Mouse (Mus musculus): ENCODE measurements around the gene Phldb1. TPM values are rescaled to one million over a fixed set of nuclear protein-coding genes. Genes with fewer than 3 reads are reported as not detected.

The Phldb1 gene
- polyA plus RNA-seq, 1 experiment from 2014 or later: 2.1 TPM

DNA sequence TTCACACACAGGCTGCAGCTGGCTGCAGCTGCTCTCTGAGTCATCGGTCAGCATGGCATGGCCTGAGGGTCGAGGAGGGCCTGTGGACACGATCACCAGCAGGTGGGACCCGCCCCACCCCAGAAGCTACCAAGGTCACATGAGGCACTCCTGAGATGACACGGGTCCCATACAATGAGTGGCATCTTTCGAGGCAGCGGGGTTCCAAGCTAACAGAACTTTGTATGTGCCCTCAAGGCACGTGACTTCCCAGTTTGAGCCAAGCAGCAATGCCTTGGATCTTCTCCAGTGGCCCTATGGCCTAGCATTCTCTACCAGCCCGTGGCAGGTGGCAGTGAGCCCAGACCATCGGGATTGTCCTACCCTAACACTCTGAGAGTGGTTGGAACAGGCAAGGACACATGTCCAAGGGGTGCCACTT, 17.2 kb downstream of the Phldb1 start:
- Histone ChIP-seq H3K4me2 (no peak overlapping the region), H3K4me3 (replicated peaks) (no peak overlapping the region), H3K27me3 (peaks cover 14% of the 10 kb centered on the region), H3K27ac (no peak overlapping the region), H3K36me3 (peaks cover 8% of the 10 kb centered on the region; the same call in 1 of the 2 replicates), H3K9ac (no peak overlapping the region), H3K9me3 (replicated peaks) (no peaks in the 10 kb centered on the region), H3K4me1 (replicated peaks) (peaks cover 56% of the 10 kb centered on the region)
- ATAC-seq (ENCODE audit: low read depth) (no peak), DNase-seq (no peak)
- 71% methylated on average over 10 of the region's 10 CpGs for whole genome bisulfite sequencing (ENCODE audit: insufficient replicate concordance)

DNA sequence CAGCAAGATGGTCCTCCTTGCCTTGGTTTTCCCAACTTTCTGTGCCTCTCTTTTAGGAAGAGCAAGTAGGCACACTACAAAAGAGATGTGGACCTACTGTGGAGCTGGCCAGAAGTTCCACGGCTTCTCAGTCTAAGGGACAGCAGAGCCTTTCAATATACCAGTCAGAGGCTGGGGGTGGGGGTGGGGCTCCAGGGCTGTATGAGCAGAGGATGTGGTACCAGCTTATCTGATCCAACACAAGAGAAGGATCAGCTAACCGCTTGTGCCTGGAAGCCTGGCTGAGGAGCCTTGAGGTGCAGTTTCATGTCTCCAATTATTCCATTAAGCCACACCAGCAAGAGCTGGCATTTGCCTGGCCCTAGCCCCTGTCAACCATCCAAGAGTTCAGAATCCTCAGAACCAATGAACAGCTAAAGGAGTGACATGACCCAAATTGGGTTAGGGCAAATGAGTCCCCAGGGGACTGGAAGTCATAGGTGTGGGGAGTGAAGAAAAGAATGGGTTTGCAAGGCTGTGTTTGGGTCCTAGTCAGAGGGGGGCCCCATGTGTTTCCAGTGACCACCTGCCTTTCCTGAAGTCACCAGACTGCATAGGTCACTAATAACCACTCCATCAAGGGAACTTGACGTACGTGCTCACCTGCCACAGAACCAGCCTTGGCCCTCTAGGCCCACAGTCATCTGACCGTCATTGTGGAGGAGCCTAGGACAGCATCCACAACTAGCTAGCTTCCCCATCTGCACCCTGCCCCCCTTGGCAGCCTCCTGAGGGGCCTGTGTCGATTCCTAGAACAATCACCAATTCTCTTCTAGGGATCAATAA, 17.8 kb downstream of the Phldb1 start:
- Histone ChIP-seq H3K4me1 (replicated peaks) (peaks cover 62% of the 10 kb centered on the region), H3K9ac (no peak overlapping the region), H3K4me3 (replicated peaks) (no peak overlapping the region), H3K27me3 (peaks cover 14% of the 10 kb centered on the region), H3K36me3 (peaks cover 8% of the 10 kb centered on the region; the same call in 1 of the 2 replicates), H3K4me2 (no peak overlapping the region), H3K9me3 (replicated peaks) (no peaks in the 10 kb centered on the region), H3K27ac (no peak overlapping the region)
- 43% methylated on average over 6 of the region's 6 CpGs for WGBS (ENCODE audit: insufficient replicate concordance)
- no peak for DNase-seq
- no peak for ATAC-seq (ENCODE audit: low read depth)

DNA sequence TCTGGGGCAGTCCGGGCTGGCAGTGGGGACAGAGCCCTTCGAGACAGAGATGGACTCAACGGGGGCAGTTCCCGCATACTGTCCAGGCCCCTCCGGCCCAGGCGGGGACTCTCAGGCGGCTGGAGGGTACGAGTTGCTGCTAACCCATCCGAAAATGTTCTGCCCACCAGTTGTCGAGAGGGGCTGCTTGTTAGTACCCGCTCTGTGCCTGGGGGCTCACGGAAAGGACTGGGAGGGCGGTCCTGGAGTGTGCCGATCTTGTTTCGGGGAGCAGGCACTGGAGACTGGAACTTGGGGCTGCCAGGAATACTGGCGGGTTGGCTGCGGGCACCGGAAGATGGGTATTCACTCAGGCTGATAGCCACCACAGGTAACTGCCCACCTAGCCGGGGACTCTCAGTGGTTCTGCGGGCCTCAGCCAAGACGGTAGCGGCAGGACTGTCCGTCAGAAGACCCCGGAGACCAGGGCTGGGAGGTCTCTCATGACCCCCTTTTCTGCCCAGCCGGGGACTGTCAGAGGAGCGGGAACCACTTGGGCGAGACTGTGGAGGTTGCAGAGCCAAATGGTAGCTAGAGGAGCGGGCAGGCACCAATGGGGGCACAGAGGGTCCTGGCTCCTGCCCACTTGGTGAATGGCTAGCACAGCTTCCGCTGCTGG, 19.2 kb downstream of the Phldb1 start:
- 0 out of 2 replicates have a peak, but pooled peaks cover 3% of the 10 kb centered on the region for H3K27me3 ChIP-seq
- ATAC-seq (ENCODE audit: low read depth): no peak
- H3K9me3 ChIP-seq (replicated peaks): no peaks in the 10 kb centered on the region
- no peak for DNase-seq
- no peak overlapping the region for H3K9ac ChIP-seq
- peaks cover 49% of the 10 kb centered on the region for H3K4me1 ChIP-seq (replicated peaks)
- no peak overlapping the region for H3K27ac ChIP-seq
- peaks cover 8% of the 10 kb centered on the region; the same call in 1 of the 2 replicates for H3K36me3 ChIP-seq
- H3K4me2 ChIP-seq: no peak overlapping the region
- H3K4me3 ChIP-seq (replicated peaks): no peak overlapping the region
- 87% methylated on average over 29 of the region's 29 CpGs for WGBS (ENCODE audit: insufficient replicate concordance)

DNA sequence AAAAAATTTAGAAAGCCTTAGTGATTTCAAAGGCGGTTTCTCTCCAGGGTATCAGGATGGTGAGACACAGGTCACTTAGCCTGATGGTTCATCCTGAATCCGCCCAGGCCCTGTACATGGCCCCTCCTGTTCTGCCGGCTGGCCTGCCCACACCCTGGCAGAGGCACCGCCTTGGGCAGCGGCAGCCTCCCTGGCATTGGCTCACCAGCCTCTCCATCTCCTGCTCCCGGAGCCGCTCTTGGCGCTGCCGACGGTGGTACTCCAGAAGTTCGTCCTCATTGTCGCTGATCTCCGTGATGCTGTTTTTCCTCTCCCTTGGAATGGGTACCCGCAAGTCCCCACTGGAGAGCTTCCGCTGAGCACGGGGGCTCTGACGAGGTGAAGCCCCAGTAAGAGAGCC, 19.9 kb downstream of the Phldb1 start:
- peaks cover 8% of the 10 kb centered on the region; the same call in 1 of the 2 replicates for H3K36me3 ChIP-seq
- no peak overlapping the region for H3K4me3 ChIP-seq (replicated peaks)
- H3K27me3 ChIP-seq: 0 out of 2 replicates have a peak, but pooled peaks cover 3% of the 10 kb centered on the region
- 84% methylated on average over 17 of the region's 17 CpGs for WGBS (ENCODE audit: insufficient replicate concordance)
- no peaks in the 10 kb centered on the region for H3K9me3 ChIP-seq (replicated peaks)
- DNase-seq (no peak), ATAC-seq (ENCODE audit: low read depth) (no peak)
- H3K9ac ChIP-seq: no peak overlapping the region
- no peak overlapping the region for H3K27ac ChIP-seq
- no peak overlapping the region for H3K4me2 ChIP-seq
- peaks cover 42% of the 10 kb centered on the region for H3K4me1 ChIP-seq (replicated peaks)

DNA sequence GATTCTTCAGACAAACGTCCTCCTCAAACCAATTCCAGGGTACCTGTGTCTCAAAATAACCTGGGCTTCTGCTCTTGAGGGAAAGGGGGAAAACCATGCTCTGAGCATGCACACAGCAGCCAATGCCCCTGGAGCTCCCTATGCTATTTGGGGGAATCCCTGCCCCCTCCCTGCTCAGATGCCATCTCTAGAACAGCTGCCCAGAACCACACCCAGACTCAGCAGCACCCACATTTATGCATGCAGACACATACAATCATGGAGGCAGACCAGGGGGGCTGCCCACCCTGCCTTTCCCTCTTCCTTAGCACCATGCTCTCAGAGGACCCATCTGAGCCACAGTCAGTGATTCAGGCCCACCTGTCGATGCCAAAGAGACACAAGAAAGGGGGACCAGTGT, 21.4 kb downstream of the Phldb1 start:
- H3K4me1 ChIP-seq (replicated peaks): peaks cover 36% of the 10 kb centered on the region
- H3K27ac ChIP-seq: no peak overlapping the region
- WGBS (ENCODE audit: insufficient replicate concordance): 45% methylated on average over 2 of the region's 2 CpGs
- no peak for ATAC-seq (ENCODE audit: low read depth)
- H3K4me2 ChIP-seq: no peak overlapping the region
- no peak for DNase-seq
- H3K9me3 ChIP-seq (replicated peaks): no peaks in the 10 kb centered on the region
- H3K27me3 ChIP-seq: 0 out of 2 replicates have a peak, but pooled peaks cover 3% of the 10 kb centered on the region
- H3K9ac ChIP-seq: no peak overlapping the region
- no peak overlapping the region for H3K4me3 ChIP-seq (replicated peaks)
- H3K36me3 ChIP-seq: peaks cover 8% of the 10 kb centered on the region; the same call in 1 of the 2 replicates

DNA sequence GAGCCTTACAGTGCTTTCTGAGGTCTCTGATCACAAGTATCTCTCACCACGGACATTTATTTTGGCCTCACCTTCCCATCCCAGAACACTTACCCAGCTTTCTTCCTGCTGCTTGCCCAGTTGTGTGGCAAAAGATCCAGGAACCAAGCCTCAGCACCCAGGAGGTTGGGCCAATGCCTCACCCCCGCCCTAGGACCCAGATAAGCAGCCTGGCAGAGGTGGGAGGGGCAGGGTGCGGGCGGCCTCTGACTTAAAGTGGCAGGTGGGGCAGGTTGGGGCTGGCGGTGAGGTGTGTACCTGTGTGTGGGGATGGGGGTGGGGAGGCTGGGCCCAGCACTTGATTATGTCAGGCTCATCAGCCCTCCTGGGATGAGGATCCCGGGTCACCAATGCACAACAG, 21.9 kb downstream of the Phldb1 start:
- Histone ChIP-seq H3K27me3 (peaks cover 7% of the 10 kb centered on the region; the same call in 1 of the 2 replicates), H3K27ac (no peak overlapping the region), H3K4me3 (replicated peaks) (no peak overlapping the region), H3K4me1 (replicated peaks) (peaks cover 37% of the 10 kb centered on the region), H3K9me3 (replicated peaks) (no peaks in the 10 kb centered on the region), H3K4me2 (no peak overlapping the region), H3K9ac (no peak overlapping the region), H3K36me3 (peaks cover 8% of the 10 kb centered on the region; the same call in 1 of the 2 replicates)
- ATAC-seq (ENCODE audit: low read depth) (0 out of 2 replicates have a peak, but pooled peaks have one; percentile 30), DNase-seq (no peak)
- 52% methylated on average over 6 of the region's 6 CpGs for WGBS (ENCODE audit: insufficient replicate concordance)

DNA sequence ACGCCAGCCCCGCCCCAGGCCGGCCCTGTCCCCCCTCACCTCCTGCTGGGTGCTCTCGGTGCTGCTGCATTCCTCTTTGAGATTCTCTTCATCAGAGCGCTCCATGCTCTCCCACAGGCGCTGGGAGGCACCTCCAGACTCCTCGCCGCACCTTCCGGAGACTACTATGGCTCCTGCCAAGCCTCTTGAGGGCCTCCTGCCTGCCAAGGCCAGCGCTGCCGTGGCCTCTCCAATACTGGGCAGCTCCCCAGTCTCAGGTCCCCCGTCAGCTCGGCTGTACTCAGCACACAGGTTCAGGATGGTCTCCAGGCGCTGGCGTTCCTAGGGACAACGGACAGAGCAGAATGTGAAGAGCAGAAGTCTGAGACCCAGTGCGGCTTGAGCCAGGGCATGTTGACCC, 23.4 kb downstream of the Phldb1 start:
- ATAC-seq (ENCODE audit: low read depth): no peak
- no peak overlapping the region for H3K9ac ChIP-seq
- no peaks in the 10 kb centered on the region for H3K9me3 ChIP-seq (replicated peaks)
- no peak overlapping the region for H3K4me3 ChIP-seq (replicated peaks)
- H3K4me2 ChIP-seq: no peak overlapping the region
- peaks cover 10% of the 10 kb centered on the region for H3K27me3 ChIP-seq
- H3K36me3 ChIP-seq: peaks cover 8% of the 10 kb centered on the region; the same call in 1 of the 2 replicates
- WGBS (ENCODE audit: insufficient replicate concordance): 66% methylated on average over 17 of the region's 17 CpGs
- DNase-seq: no peak
- no peak overlapping the region for H3K27ac ChIP-seq
- peaks cover 29% of the 10 kb centered on the region for H3K4me1 ChIP-seq (replicated peaks)

DNA sequence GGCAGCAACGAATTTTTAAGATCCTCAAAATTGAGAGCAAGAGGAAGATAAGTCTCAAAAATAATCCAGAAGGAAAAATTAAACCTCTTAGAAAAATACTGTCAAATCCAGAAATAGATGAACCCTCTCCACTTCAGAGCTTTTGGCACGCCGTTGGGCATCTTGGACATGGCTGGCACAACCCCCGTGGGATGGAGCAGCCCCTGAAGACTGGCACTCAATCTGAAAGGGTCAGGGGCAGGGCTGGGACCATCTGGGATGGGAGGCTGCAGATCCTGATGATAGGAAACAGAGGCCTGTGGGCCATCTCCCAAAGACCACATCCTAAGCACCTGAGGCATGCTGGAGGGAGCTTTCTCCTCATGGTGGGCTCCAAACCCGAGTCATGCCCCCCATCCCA, 24.8 kb downstream of the Phldb1 start:
- Histone ChIP-seq H3K9ac (no peak overlapping the region), H3K27ac (no peak overlapping the region), H3K36me3 (peaks cover 3% of the 10 kb centered on the region; the same call in 1 of the 2 replicates), H3K9me3 (replicated peaks) (no peaks in the 10 kb centered on the region), H3K4me1 (replicated peaks) (peaks cover 28% of the 10 kb centered on the region), H3K27me3 (peaks cover 9% of the 10 kb centered on the region), H3K4me3 (replicated peaks) (no peak overlapping the region), H3K4me2 (no peak overlapping the region)
- ATAC-seq (ENCODE audit: low read depth) (no peak), DNase-seq (no peak)
- 61% methylated on average over 5 of the region's 5 CpGs for WGBS (ENCODE audit: insufficient replicate concordance)

DNA sequence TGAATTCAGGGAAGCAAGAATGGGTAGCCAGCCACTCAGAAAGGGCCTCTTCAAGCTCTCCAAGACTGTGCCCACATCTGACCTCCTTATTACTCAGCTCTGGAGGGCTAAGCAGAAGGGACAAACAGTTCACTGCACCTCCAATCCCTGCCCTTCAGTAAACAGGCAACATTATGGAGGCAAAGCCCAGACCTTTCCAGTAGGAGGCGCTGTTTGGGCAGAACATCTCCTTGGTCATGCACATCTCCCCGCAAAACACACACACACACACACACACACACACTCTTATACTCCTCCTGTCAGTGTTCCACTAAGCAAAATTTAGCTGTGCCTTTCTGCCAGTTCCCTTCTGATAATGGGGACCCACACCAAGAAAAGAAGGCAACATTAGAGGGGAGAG, 25.4 kb downstream of the Phldb1 start:
- Histone ChIP-seq H3K9ac (no peak overlapping the region), H3K4me3 (replicated peaks) (no peak overlapping the region), H3K27ac (no peak overlapping the region), H3K4me2 (no peak overlapping the region), H3K4me1 (replicated peaks) (peaks cover 28% of the 10 kb centered on the region), H3K36me3 (no peaks in the 10 kb centered on the region), H3K27me3 (peaks cover 7% of the 10 kb centered on the region), H3K9me3 (replicated peaks) (no peaks in the 10 kb centered on the region)
- no peak for DNase-seq
- 48% methylated on average over 2 of the region's 2 CpGs for WGBS (ENCODE audit: insufficient replicate concordance)
- ATAC-seq (ENCODE audit: low read depth): no peak

DNA sequence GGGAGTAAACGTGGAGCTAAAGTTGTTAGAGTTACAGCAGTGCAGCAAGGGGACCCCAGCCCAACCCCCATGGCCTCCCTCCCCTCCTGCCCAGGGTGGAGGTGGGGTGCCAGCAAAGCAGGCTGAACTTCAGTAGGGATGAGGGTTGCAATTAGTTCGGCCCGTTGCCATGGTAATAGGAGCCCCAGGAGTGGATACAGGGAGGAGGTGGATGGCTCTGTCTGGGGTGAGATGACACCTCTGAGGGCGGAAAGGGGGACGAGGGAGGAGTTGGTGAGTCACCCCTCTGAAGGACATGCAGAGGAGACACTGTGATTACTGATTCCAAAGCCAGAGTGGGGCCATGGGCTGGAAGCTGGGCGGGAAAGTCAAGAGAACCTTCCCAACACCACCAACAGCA, 26.1 kb downstream of the Phldb1 start:
- Histone ChIP-seq H3K4me2 (peak overlapping the region; percentile 65), H3K27me3 (peaks cover 7% of the 10 kb centered on the region), H3K36me3 (no peaks in the 10 kb centered on the region), H3K9me3 (replicated peaks) (no peaks in the 10 kb centered on the region), H3K4me1 (replicated peaks) (peaks cover 28% of the 10 kb centered on the region), H3K9ac (no peak overlapping the region), H3K4me3 (replicated peaks) (peak overlapping the region; percentile 40; the same call in 1 of the 2 replicates), H3K27ac (no peak overlapping the region)
- no peak for DNase-seq
- 45% methylated on average over 6 of the region's 6 CpGs for WGBS (ENCODE audit: insufficient replicate concordance)
- no peak for ATAC-seq (ENCODE audit: low read depth)

DNA sequence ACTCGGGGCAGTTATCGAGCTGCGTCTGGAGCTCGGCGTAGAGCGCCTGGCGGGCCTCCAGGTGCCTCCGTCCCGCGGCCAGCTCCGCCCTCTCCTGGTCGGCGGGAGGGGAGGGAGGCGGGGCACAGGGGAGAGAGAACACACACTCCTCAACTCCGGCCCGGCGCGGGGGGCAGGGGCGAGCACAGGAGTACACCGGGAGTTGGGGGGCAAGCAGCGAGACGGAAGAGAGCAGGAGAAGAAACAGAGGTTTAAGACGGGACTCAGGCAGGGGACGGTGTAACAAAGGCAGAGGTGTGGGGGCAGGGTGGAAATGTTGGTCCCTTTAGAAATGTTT, 26.6 kb downstream of the Phldb1 start:
- Histone ChIP-seq H3K4me3 (replicated peaks) (peak overlapping the region; percentile 40), H3K9ac (peak overlapping the region; percentile 45; the same call in 1 of the 2 replicates), H3K4me2 (peak overlapping the region; percentile 65), H3K36me3 (no peaks in the 10 kb centered on the region), H3K9me3 (replicated peaks) (no peaks in the 10 kb centered on the region), H3K27me3 (peaks cover 7% of the 10 kb centered on the region), H3K4me1 (replicated peaks) (peaks cover 25% of the 10 kb centered on the region), H3K27ac (no peak overlapping the region)
- DNase-seq (no peak), ATAC-seq (ENCODE audit: low read depth) (peak; percentile 62; the same call in 1 of the 2 replicates)
- WGBS (ENCODE audit: insufficient replicate concordance): 7% methylated on average over 24 of the region's 24 CpGs

Measured in liver, embryonic 13.5 days (tissue).